Mouse (Mus musculus) macrophage (primary cell): ENCODE results near the gene Ttc30b. TPM values are rescaled to one million over a fixed set of nuclear protein-coding genes. Genes with fewer than 3 reads are reported as not detected.

ENCODE experiments used
- H3K27ac ChIP-seq: fragments of 350-480 bp; formaldehyde crosslinking; 2 replicates; pipeline ENCODE4 v1.9.0; 2021
- H3K36me3 ChIP-seq: fragments of 350-480 bp; formaldehyde crosslinking; 2 replicates; pipeline ENCODE4 v1.9.0; 2021; ENCODE audit errors: inconsistent target
- H3K4me3 ChIP-seq: fragments of 350-480 bp; formaldehyde crosslinking; 2 replicates; pipeline ENCODE4 v1.9.0; 2021; ENCODE audit errors: inconsistent target
- H3K79me2 ChIP-seq: fragments of 350-480 bp; formaldehyde crosslinking; 2 replicates; pipeline ENCODE4 v1.9.0; 2021; ENCODE audit errors: inconsistent target
- WGBS: methylation state at CpG from one replicate; pipeline ENCODE4 v1.1.7; 2026; ENCODE audit warnings: inconsistent platforms; ENCODE audit not compliant: missing documents; 5-methylcytosine and 5-hydroxymethylcytosine counted together
- polyA plus RNA-seq: library from polyadenylated mRNA; stranded (reverse); fragments of 250-400 nt; gene quantifications from 3 replicates; pipeline ENCODE4 v1.2.4, GENCODE M21; 2018; ENCODE audit warnings: inconsistent platforms

Ttc30b gene
- polyA plus RNA-seq, 1 experiment from 2014 or later = 6.2 TPM

- H3K4me3 ChIP-seq = no peak overlapping the region
- H3K27ac ChIP-seq = no peak overlapping the region
- no peaks in the 10 kb centered on the region for H3K79me2 ChIP-seq
- 94% methylated on average over 4 of the region's 5 CpGs for WGBS
- H3K36me3 ChIP-seq = peaks cover 48% of the 10 kb centered on the region
These were observed 12.3 kb downstream of the Ttc30b start for GRCm38 (mm10) chr2:75926061-75926460.

- H3K4me3 ChIP-seq = no peak overlapping the region
- peaks cover 35% of the 10 kb centered on the region for H3K36me3 ChIP-seq
- no peak overlapping the region for H3K27ac ChIP-seq
- no peaks in the 10 kb centered on the region for H3K79me2 ChIP-seq
- 94% methylated on average over 4 of the region's 4 CpGs for WGBS
These were observed 14.5 kb downstream of the Ttc30b start for GRCm38 (mm10) chr2:75923807-75924340.

GRCm38 (mm10) chr2:75915040-75915439, 23.3 kb downstream of the Ttc30b start:
- no peak overlapping the region for H3K27ac ChIP-seq
- H3K79me2 ChIP-seq = no peaks in the 10 kb centered on the region
- H3K4me3 ChIP-seq = no peak overlapping the region
- WGBS = 92% methylated on average over 3 of the region's 3 CpGs
- H3K36me3 ChIP-seq = peaks cover 48% of the 10 kb centered on the region

GRCm38 (mm10) chr2:75907142-75907541, 31.2 kb downstream of the Ttc30b start:
- Histone ChIP-seq H3K79me2 (no peaks in the 10 kb centered on the region), H3K4me3 (no peak overlapping the region), H3K27ac (no peak overlapping the region), H3K36me3 (peaks cover 44% of the 10 kb centered on the region; the same call in 1 of the 2 replicates)
- WGBS = 47% methylated on average over 1 of the region's 1 CpGs

GRCm38 (mm10) chr2:75901869-75902268, 36.5 kb downstream of the Ttc30b start:
- Histone ChIP-seq H3K36me3 (peaks cover 26% of the 10 kb centered on the region; the same call in 1 of the 2 replicates), H3K4me3 (no peak overlapping the region), H3K79me2 (peaks cover 4% of the 10 kb centered on the region; the same call in 1 of the 2 replicates), H3K27ac (no peak overlapping the region)
- 98% methylated on average over 9 of the region's 9 CpGs for WGBS

GRCm38 (mm10) chr2:75900281-75900680, 38.1 kb downstream of the Ttc30b start:
- Histone ChIP-seq H3K27ac (no peak overlapping the region), H3K79me2 (peaks cover 11% of the 10 kb centered on the region; the same call in 1 of the 2 replicates), H3K36me3 (peaks cover 40% of the 10 kb centered on the region; the same call in 1 of the 2 replicates), H3K4me3 (no peak overlapping the region)
- 91% methylated on average over 1 of the region's 1 CpGs for WGBS

- Histone ChIP-seq H3K4me3 (no peak overlapping the region), H3K36me3 (peaks cover 33% of the 10 kb centered on the region; the same call in 1 of the 2 replicates), H3K27ac (no peak overlapping the region), H3K79me2 (peaks cover 16% of the 10 kb centered on the region; the same call in 1 of the 2 replicates)
- WGBS = 92% methylated on average over 5 of the region's 5 CpGs
These were observed 42.7 kb downstream of the Ttc30b start for GRCm38 (mm10) chr2:75895711-75896110.

GRCm38 (mm10) chr2:75891981-75892380, 46.4 kb downstream of the Ttc30b start:
- 85% methylated on average over 4 of the region's 4 CpGs for WGBS
- peaks cover 34% of the 10 kb centered on the region for H3K36me3 ChIP-seq

More at GRCm38 (mm10) chr2:75891981-75892380, 46.4 kb downstream of the Ttc30b start:
- Histone ChIP-seq H3K4me3 (no peak overlapping the region), H3K27ac (no peak overlapping the region), H3K79me2 (peaks cover 13% of the 10 kb centered on the region; the same call in 1 of the 2 replicates)

Other genes with a start within 250 kb of the Ttc30b start
- gene Nfe2l2, start 233.9 kb downstream of the Ttc30b start, polyA plus RNA-seq = 189 to 430 TPM (median 388 TPM) in 3 replicates
- 22.4 to 47.5 TPM (median 23.5 TPM) in 3 replicates for gene Agps, start 106.4 kb downstream of the Ttc30b start, polyA plus RNA-seq
- gene Ttc30a2, start 39.6 kb upstream of the Ttc30b start, polyA plus RNA-seq = not detected in 3 replicates
- 2.4 to 2.9 TPM (median 2.5 TPM) in 3 replicates for gene Ttc30a1, start 43.4 kb upstream of the Ttc30b start, polyA plus RNA-seq